Mouse (Mus musculus): ENCODE data around the gene Olfr376.

Gene Olfr376

GRCm38 (mm10) chr11:73370946-73371345 is at the start of gene Olfr376:
Olfr376 (plus strand) TSS chr11:73371246.
- DNase-seq, result no peak

GRCm38 (mm10) chr11:73323906-73324830 is 46.9 kb upstream of the Olfr376 start:
- DNase-seq, result no peak

GRCm38 (mm10) chr11:73326485-73326886 is 44.6 kb upstream of the Olfr376 start:
- no peak for DNase-seq

DNA sequence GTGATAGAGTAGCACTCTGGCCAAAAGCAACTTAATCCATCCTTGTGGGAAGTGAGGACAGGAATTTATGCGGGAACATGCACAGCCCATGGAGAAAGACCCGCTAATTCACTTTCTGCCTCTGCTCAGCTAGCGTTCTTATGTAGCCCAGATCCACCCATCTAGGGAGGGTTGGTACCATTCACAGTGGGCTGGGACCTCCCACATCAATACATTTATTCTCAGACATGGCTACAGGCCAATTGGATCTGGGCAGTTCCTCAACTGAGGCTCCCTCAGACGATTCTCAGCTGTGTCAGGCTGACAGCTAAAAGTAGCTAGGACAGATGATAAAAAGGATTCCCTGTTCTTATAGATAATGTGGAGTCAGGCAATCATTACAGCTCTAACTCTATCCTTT is 43.7 kb upstream of the Olfr376 start:
- no peak for DNase-seq

GRCm38 (mm10) chr11:73329442-73329841 is 41.6 kb upstream of the Olfr376 start, which contains the start of the genes Aspa, Gm49340 and Spata22:
Aspa (minus strand) TSS chr11:73329596.
Gm49340 (plus strand) TSS chr11:73329741.
Spata22 (plus strand) TSS chr11:73329741.
- DNase-seq, result no peak

DNA sequence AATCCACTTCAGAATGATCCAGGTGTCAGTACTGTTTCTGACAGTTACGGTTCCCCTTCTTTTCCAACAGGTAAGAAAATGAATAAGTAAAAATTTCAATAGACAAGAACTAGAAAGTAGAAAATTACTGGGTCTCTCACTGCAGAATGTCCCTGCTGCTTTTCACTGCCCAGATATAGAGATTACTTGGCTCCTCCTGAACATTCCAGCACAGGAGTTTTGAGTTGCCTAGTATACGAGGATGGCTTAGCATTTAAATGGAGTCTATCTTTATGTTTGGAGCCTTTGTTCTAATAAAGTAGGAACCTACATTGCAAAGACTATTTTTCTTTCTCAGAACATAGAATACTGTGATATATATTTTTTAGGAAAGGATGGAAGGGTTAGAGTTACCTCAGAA is 37.7 kb upstream of the Olfr376 start:
- DNase-seq, result no peak

DNA sequence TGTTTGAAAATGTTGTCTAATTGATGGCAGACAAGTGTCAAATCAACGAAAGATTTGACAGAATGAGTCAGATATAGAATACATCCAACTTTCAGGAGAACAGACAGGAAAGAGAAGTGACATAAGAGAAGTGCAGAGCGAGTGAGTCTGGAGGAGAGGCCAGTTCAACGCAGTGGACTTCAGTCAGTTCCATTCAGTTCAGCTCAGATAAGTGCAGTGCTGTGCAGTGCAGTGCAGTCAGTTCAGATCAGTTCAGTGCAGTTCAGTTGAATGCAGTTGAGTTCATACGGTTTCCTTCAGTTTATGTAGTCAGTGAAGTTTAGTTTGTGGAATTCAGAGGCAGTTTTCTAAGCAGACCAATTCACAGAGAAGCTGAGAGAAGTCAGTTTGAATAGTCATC is 34.1 kb upstream of the Olfr376 start:
- no peak for DNase-seq

DNA sequence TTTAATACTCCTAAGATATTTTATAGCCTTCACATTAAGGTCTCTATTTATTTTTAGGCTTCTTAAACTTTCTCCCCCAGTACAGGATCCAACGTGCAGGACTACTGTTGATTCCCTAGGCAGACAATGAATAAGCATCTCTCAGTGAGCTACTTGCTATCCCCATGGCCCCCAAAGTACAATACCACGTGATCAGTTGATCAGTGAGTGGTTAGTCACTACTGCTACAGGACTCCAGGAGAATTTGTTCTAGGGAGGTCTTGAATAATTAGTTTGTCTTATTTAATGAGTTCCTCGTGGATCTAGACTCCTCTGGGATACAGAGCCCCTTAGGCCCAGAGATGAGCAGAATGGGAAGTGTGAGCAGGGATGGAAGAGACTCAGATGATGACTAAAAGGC is 20.6 kb upstream of the Olfr376 start, which contains the start of gene Olfr20:
Olfr20 (plus strand) TSS at position 301 of the 400 bp plus-strand sequence.
- DNase-seq, result no peak

- no peak for DNase-seq
Measured at GRCm38 (mm10) chr11:73395374-73395773, 24.3 kb downstream of the Olfr376 start.

DNA sequence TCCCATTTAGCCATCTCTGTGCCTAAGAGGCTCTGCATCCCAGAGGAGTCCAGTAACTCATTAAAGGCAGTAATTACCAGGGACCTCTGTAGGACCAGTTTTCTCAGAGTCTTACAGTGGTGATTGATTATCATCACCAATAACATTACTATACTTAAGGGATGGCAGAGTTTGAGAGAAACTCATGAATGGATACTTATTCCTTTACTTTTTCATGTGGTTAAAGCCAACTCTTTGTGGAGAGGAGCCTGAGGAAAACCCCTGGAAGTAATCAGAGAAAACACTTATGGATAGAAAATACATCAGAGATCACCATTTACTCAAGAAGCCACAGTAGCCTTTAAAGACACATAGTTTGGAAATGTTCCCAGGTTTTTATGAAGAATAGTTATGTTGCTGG is 28.5 kb downstream of the Olfr376 start, which contains the start of gene Olfr1:
Olfr1 (minus strand) TSS at position 101 of the 400 bp plus-strand sequence.
- DNase-seq, result no peak

Data from cerebellum, postnatal 10 days (tissue).